12 mouse cellular contexts compared by ENCODE assay signal in the genomic region with DNA sequence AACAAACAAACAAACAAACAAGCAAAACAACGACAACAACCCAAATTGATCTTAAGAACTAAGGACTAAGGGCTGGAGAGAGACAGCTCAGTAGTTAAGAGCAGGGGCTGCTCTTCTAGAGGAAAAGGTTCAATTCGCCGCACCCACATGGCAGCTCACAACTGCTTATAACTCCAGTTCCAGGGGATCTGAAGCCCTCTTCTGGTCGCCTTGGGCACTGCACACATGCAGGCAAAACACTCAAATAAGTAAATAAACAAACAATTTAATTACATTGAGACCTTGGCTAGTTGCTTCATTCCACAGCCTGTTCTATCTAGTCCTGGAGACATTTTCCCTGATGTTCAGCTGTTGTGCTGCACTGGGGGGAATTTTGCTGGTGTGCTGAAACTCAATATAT. TPM values are rescaled to one million over a fixed set of nuclear protein-coding genes. Genes with fewer than 3 reads are reported as not detected.
DNase-seq lines count a peak whose midpoint lies in the region; ATAC-seq and TF ChIP-seq lines count a peak whose summit lies in the region.
"Had no signal": no experiment of that assay in that cellular context is flagged by ENCODE, and none has a peak within 500 bp of the region (broad histone marks: within the 10 kb centered on the region; RNA-seq: fewer than 3 reads in every experiment).

No protein-coding gene starts in this region.

- 66% methylated on average over 4 of the region's 4 CpGs for WGBS in midbrain, postnatal 0 days
- WGBS in midbrain, embryonic 13.5 days, result 83% methylated on average over 4 of the region's 4 CpGs
- WGBS in hindbrain, embryonic 14.5 days, result 81% methylated on average over 4 of the region's 4 CpGs

- TF ChIP-seq CTCF in gastrocnemius, adult 2 months (IDR thresholded peaks at IDR 0.05), result peak; percentile 50
- peak; percentile 45 for TF ChIP-seq CTCF in midbrain, postnatal 0 days (IDR thresholded peaks at IDR 0.05)

- ATAC-seq in midbrain, postnatal 0 days (ENCODE audit: low FRiP score), result no peak
- no peak for ATAC-seq in midbrain, embryonic 13.5 days
- ATAC-seq in hindbrain, embryonic 14.5 days (ENCODE audit: low FRiP score), result no peak

- intact Hi-C loops in gastrocnemius, adult 2 months (cut with DNase I), result no loop called here
- intact Hi-C loops in gastrocnemius, postnatal 36 days (cut with DNase I), result no loop called here

- H3K4me2 ChIP-seq in midbrain, postnatal 0 days (ENCODE audit: low read depth, low read length, poor library complexity, severe bottlenecking), result no peak overlapping the region
- no peak overlapping the region for H3K4me2 ChIP-seq in midbrain, embryonic 13.5 days (replicated peaks)
- no peak overlapping the region for H3K4me2 ChIP-seq in hindbrain, embryonic 14.5 days (replicated peaks)

- no peaks in the 10 kb centered on the region for H3K36me3 ChIP-seq in midbrain, postnatal 0 days (ENCODE audit: insufficient read depth, low read length)
- H3K36me3 ChIP-seq in midbrain, embryonic 13.5 days, result no peaks in the 10 kb centered on the region
- H3K36me3 ChIP-seq in hindbrain, embryonic 14.5 days (replicated peaks; ENCODE audit: control insufficient read depth, insufficient read depth), result no peaks in the 10 kb centered on the region

- no peaks in the 10 kb centered on the region for H3K4me1 ChIP-seq in midbrain, postnatal 0 days (ENCODE audit: insufficient read depth, low read length)
- no peaks in the 10 kb centered on the region for H3K4me1 ChIP-seq in midbrain, embryonic 13.5 days (replicated peaks)
- no peaks in the 10 kb centered on the region for H3K4me1 ChIP-seq in hindbrain, embryonic 14.5 days (replicated peaks; ENCODE audit: control insufficient read depth, insufficient read depth, low read length)

- DNase-seq in gastrocnemius, adult 2 months, result no peak
- DNase-seq in gastrocnemius, postnatal 36 days, result no peak
- no peak for DNase-seq in midbrain, postnatal 0 days (ENCODE audit: low spot score)
- peak; percentile 31 for DNase-seq in c-Kit-positive CD71-positive TER-119-negative erythroid progenitor cells, embryonic 14.5 days (ENCODE audit: low read depth)
- DNase-seq in thymus, postnatal 25 days, result peak; percentile 61
- no peak for DNase-seq in layer of hippocampus, adult 9-11 months
- no peak for DNase-seq in hindbrain, embryonic 14.5 days (ENCODE audit: low spot score)
- DNase-seq: lung, adult 18-20 months; right cerebral cortex, postnatal 25 days had no signal

- H3K27me3 ChIP-seq in midbrain, postnatal 0 days (ENCODE audit: insufficient read depth, low read length), result no peaks in the 10 kb centered on the region
- no peaks in the 10 kb centered on the region; the same call in 1 of the 2 replicates for H3K27me3 ChIP-seq in midbrain, embryonic 13.5 days
- H3K27me3 ChIP-seq in hindbrain, embryonic 14.5 days (ENCODE audit: control insufficient read depth, insufficient read depth, low read length), result no peaks in the 10 kb centered on the region; the same call in 1 of the 2 replicates

- H3K9ac ChIP-seq in midbrain, postnatal 0 days (replicated peaks; ENCODE audit: low read length, poor library complexity, severe bottlenecking), result no peak overlapping the region
- no peak overlapping the region for H3K9ac ChIP-seq in midbrain, embryonic 13.5 days (replicated peaks)
- H3K9ac ChIP-seq in hindbrain, embryonic 14.5 days, result no peak overlapping the region

- no peak overlapping the region for H3K4me3 ChIP-seq in gastrocnemius, adult 2 months
- H3K4me3 ChIP-seq in midbrain, postnatal 0 days (ENCODE audit: low read depth, low read length), result no peak overlapping the region
- no peak overlapping the region for H3K4me3 ChIP-seq in midbrain, embryonic 13.5 days (replicated peaks)
- no peak overlapping the region for H3K4me3 ChIP-seq in hindbrain, embryonic 14.5 days (replicated peaks; ENCODE audit: low read length)

- H3K27ac ChIP-seq in gastrocnemius, adult 2 months, result no peak overlapping the region
- H3K27ac ChIP-seq in midbrain, postnatal 0 days (ENCODE audit: low read depth, low read length), result no peak overlapping the region
- H3K27ac ChIP-seq in midbrain, embryonic 13.5 days, result no peak overlapping the region
- no peak overlapping the region for H3K27ac ChIP-seq in hindbrain, embryonic 14.5 days

- no peaks in the 10 kb centered on the region for H3K9me3 ChIP-seq in midbrain, postnatal 0 days (ENCODE audit: low read length)
- H3K9me3 ChIP-seq in midbrain, embryonic 13.5 days, result no peaks in the 10 kb centered on the region
- no peaks in the 10 kb centered on the region for H3K9me3 ChIP-seq in hindbrain, embryonic 14.5 days (ENCODE audit: control insufficient read depth, low read length)

RNA-seq across cellular contexts. Expression of a gene that starts 5.1 kb away (rescaled TPM):
- total RNA-seq in gastrocnemius, adult 2 months (2021), result not detected
- not detected for total RNA-seq in gastrocnemius, postnatal 36 days (2021)
- not detected in 2 replicates for total RNA-seq in midbrain, postnatal 0 days (2014; rRNA removed)
- polyA plus RNA-seq in midbrain, postnatal 0 days (2015; fragmentation: Nextera tagmentation; extraction: Ambion mirVana), result 0.04 TPM in 1 of 2 replicates, not detected in the other
- polyA plus RNA-seq in midbrain, embryonic 13.5 days (2015; fragmentation: Nextera tagmentation; extraction: Ambion mirVana), result not detected in 2 replicates
- polyA plus RNA-seq in hindbrain, embryonic 14.5 days (2014; fragmentation: Nextera tagmentation; extraction: Ambion mirVana), result 0.14 TPM in 1 of 2 replicates, not detected in the other
- total RNA-seq: heart, postnatal 25 days had no signal
- polyA plus RNA-seq: embryonic facial prominence, embryonic 11.5 days had no signal

RNA-seq across cellular contexts. Expression of a gene that starts 22.1 kb away (rescaled TPM):
- not detected for total RNA-seq in gastrocnemius, adult 2 months (2021)
- not detected for total RNA-seq in gastrocnemius, postnatal 36 days (2021)
- 0.71 TPM in 1 of 2 replicates, not detected in the other for total RNA-seq in midbrain, postnatal 0 days (2014; rRNA removed)
- polyA plus RNA-seq in midbrain, postnatal 0 days (2015; fragmentation: Nextera tagmentation; extraction: Ambion mirVana), result 1.5 and 1.6 TPM in 2 replicates
- polyA plus RNA-seq in midbrain, embryonic 13.5 days (2015; fragmentation: Nextera tagmentation; extraction: Ambion mirVana), result not detected in 2 replicates
- polyA plus RNA-seq in hindbrain, embryonic 14.5 days (2014; fragmentation: Nextera tagmentation; extraction: Ambion mirVana), result 0.81 and 1.5 TPM in 2 replicates
- total RNA-seq: heart, postnatal 25 days had no signal
- polyA plus RNA-seq: embryonic facial prominence, embryonic 11.5 days had no signal

RNA-seq across cellular contexts. Expression of a gene that starts 23.4 kb away (rescaled TPM):
- under 1 TPM in 1 of 2 experiments, not detected in 1; 0.20 TPM for total RNA-seq in gastrocnemius, adult 2 months (2021)
- under 1 TPM; 0.27 to 0.48 TPM for total RNA-seq in gastrocnemius, postnatal 36 days (2021)
- total RNA-seq in midbrain, postnatal 0 days (2014; rRNA removed), result 0.44 and 1.1 TPM in 2 replicates
- 1.3 and 1.5 TPM in 2 replicates for polyA plus RNA-seq in midbrain, postnatal 0 days (2015; fragmentation: Nextera tagmentation; extraction: Ambion mirVana)
- 0.14 and 0.39 TPM in 2 replicates for polyA plus RNA-seq in midbrain, embryonic 13.5 days (2015; fragmentation: Nextera tagmentation; extraction: Ambion mirVana)
- polyA plus RNA-seq in hindbrain, embryonic 14.5 days (2014; fragmentation: Nextera tagmentation; extraction: Ambion mirVana), result 0.40 and 0.72 TPM in 2 replicates

RNA-seq across cellular contexts. Expression of a gene that starts 30.4 kb away (rescaled TPM):
- 10 to 100 TPM; 36.7 to 42.3 TPM for total RNA-seq in gastrocnemius, adult 2 months (2021)
- total RNA-seq in gastrocnemius, postnatal 36 days (2021), result 10 to 100 TPM; 34.5 to 36.2 TPM
- 55.7 and 55.9 TPM in 2 replicates for total RNA-seq in midbrain, postnatal 0 days (2014; rRNA removed)
- 32.8 and 35.0 TPM in 2 replicates for polyA plus RNA-seq in midbrain, postnatal 0 days (2015; fragmentation: Nextera tagmentation; extraction: Ambion mirVana)
- 61.6 and 62.6 TPM in 2 replicates for polyA plus RNA-seq in midbrain, embryonic 13.5 days (2015; fragmentation: Nextera tagmentation; extraction: Ambion mirVana)
- 44.8 and 49.2 TPM in 2 replicates for polyA plus RNA-seq in hindbrain, embryonic 14.5 days (2014; fragmentation: Nextera tagmentation; extraction: Ambion mirVana)

RNA-seq across cellular contexts. Expression of a gene that starts 33.7 kb away (rescaled TPM):
- total RNA-seq in gastrocnemius, adult 2 months (2021), result not detected
- not detected for total RNA-seq in gastrocnemius, postnatal 36 days (2021)
- total RNA-seq in midbrain, postnatal 0 days (2014; rRNA removed), result not detected in 2 replicates
- 0.43 and 0.49 TPM in 2 replicates for polyA plus RNA-seq in midbrain, postnatal 0 days (2015; fragmentation: Nextera tagmentation; extraction: Ambion mirVana)
- not detected in 2 replicates for polyA plus RNA-seq in midbrain, embryonic 13.5 days (2015; fragmentation: Nextera tagmentation; extraction: Ambion mirVana)
- polyA plus RNA-seq in hindbrain, embryonic 14.5 days (2014; fragmentation: Nextera tagmentation; extraction: Ambion mirVana), result 0.09 and 0.34 TPM in 2 replicates
- total RNA-seq: heart, postnatal 25 days had no signal
- polyA plus RNA-seq: embryonic facial prominence, embryonic 11.5 days had no signal

Comparison
In these comparisons a context has a peak if more than half of its experiments do, and no peak if none do; other contexts are left out.
1. DNase-seq: peak in c-Kit-positive CD71-positive TER-119-negative erythroid progenitor cells, embryonic 14.5 days (single experiment) and thymus, postnatal 25 days (single experiment); none in gastrocnemius, adult 2 months (single experiment), gastrocnemius, postnatal 36 days (0 of 2), midbrain, postnatal 0 days (single experiment), layer of hippocampus, adult 9-11 months (single experiment) and hindbrain, embryonic 14.5 days (single experiment).